Mouse (Mus musculus) kidney, adult 8-10 months (tissue): ENCODE data around the gene Gnaq.
"Not testable (repeated sequence)": the region's sequence is repeated elsewhere in the genome, so short reads cannot be mapped to it uniquely, and the experiment has no call there.

Experiments used
- DNase-seq, 2 experiments: peaks; one replicate each; pipeline ENCODE4 v3.0.0; 2022

The Gnaq gene

DNA sequence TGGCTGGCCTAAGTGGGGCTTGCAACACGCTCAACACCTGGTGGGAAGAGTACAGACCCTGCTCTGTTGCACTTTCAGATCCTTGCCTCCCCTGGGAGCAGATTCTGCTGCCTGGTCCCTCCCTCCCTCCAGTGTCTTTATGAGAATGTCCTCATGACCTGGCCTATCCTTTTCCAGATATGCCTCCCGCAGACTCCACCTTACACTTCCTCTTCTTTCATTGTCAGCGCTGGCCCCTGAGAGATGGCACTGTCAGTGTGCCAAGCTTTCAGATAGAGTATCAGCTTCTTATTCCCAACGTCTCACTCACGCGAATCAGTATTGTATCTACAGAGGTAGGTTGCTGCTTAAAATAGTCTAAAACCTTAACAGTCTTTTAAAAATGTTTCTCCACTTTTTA lies 129.0 kb downstream of the Gnaq start:
- DNase-seq = peak; percentile 23 to 26

DNA sequence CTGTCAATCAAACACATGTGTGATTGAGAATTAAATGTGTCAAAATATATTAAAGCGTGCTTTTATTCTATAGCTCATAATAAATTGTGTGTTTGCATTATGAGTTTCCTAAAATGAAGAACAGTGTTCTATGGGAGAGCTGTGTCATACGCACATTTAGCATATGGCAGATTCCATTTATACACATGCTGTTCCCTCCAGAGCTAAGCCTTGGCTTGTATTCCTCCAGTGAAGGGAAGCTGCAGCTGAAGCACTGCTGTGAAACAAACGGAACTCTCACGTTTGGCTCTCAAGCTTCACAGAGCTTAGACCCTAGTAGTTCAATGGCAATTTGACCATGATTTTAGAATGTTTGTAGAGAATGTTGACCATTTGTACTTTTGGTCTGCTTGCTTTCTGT lies 129.7 kb downstream of the Gnaq start:
- no peak for DNase-seq

DNA sequence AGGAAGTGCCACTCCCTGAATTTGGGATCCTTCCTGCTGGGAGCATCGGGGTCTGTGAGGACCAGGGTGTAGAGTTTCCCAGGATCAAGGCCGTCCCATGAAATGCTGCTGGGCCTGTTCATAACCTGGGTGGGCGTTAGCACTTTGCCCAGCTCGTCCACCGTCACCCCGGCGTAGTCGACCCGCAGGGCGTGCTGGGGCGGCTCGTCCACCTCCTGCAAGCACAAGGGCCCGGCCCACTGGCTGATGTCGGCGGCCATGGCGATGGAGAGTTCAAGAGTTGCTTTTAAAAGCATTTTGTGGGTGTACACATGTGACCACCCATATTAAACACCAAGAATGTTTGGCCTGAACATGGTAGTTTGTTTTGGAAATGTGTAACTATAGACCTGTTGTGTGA lies 134.7 kb downstream of the Gnaq start:
- not testable (repeated sequence) for DNase-seq

DNA sequence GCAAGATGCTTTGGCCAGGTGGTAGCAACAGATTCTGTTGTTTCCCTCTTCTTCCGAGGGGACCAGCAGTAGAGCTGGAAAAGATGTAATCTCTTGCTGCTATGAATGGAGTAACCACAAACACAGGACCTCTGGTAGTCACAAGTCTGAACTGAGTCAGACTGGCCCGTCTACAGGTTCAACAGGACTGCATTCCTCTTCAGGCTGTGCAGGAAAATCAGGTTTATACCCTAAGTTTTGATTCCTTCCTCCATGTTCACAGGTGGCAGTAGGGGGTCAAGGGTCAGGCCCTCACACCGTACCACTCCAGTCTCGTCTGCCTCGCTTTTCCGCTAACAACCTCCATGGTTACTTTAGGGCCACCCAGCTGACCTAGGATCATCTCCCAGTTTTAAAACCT lies 137.6 kb downstream of the Gnaq start:
- no peak for DNase-seq

DNA sequence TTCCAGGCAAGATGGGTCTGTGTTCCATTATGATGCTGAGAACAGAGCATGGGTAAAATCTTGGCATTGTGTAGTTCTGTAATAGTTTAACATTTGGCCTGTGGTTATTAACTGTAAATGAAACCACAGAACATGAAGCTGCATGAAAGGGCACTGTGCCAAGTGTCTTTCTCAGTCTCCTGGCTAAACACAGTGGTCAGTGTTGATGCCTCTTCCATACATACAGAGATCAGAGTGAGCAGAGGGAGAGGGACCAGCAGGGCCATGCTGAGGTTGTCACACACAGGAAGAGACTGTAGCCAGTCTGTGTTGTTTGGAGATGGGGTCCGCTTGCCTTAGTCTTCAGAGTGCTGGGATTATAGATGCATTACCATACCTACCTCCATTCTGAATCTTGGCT lies 138.4 kb downstream of the Gnaq start:
- DNase-seq = no peak

DNA sequence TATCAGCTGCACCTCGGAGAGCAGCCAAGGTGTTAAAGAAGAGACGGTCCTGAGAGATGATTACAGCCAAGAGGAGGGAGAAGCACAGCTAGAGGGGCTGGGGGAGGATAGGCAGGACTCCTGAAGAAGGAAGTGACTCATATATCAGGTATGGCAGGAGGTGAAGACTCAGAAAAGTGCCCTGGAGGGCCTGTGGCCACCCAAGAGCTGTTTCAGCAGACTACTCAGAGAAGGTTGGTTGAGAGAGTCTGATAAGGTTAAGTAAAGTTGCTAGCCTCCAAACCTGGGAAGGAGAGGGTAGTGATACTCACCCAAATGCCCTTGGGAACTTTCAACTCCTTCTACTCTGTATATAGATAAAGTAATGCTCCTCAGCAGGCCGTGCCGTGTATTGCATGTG lies 140.4 kb downstream of the Gnaq start:
- no peak for DNase-seq

DNA sequence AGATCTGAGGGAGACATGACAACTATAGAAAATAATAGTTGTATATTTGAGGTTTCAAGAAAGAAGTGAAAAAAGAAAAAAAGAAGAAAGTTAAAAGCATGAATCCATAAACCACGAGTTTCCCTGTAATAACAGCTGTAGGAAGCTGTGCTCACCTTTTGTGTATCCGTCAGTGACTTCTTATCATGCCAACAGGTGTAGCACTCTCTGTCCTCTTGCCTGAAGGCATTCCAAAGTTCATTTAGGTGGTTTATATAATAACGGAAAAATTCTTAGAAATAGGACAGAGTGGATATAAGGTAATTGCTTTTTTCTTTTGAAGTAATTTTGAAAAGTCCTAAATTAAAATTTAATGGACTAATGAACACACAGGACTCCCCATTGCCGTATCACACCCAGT lies 147.6 kb downstream of the Gnaq start:
- DNase-seq = no peak

DNA sequence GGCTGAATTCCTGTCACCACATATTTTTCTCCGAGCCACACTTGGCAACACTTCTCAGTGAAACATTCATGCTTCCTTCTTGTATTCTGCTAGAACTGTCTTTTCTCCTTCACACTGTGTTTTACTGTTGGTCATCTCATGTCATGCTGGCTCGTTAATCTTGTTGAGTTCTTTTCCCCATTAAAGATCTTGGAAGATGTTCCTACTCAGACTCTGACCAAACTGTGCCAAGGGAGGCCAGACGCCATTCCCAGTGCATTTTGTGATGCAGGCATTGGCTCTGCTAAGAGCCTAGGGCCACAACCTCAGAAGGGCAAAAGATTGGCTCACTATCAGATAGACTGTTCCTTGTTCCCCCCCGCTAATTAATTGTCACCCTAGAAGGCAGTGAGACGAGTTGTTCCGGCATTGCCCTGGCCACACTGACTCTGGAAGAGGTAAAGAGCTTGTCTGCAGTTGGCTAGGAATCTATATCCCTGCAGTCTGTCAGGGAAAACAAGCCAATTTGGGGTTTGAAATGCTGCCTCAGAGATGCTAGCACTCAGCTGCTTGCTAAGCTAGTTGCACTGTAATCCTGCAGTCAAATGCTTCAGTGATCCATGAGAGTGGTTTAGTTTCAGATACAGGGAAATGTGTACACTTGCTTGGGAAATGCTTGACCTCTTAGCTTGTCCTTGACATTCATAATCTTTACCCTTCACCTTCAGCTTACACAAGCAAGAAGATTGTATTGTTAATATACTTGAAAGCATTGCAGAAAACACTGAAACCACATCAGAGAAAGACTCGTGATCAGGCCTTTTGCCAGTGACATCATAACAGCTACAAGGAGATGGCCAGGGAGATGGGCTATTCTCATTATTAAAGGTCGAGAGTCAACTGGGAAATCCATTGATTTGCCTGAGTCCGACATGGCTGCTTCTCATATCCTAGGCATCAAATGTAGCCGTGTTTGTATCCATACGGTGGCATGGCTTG lies 152.7 kb downstream of the Gnaq start:
- no peak for DNase-seq

DNA sequence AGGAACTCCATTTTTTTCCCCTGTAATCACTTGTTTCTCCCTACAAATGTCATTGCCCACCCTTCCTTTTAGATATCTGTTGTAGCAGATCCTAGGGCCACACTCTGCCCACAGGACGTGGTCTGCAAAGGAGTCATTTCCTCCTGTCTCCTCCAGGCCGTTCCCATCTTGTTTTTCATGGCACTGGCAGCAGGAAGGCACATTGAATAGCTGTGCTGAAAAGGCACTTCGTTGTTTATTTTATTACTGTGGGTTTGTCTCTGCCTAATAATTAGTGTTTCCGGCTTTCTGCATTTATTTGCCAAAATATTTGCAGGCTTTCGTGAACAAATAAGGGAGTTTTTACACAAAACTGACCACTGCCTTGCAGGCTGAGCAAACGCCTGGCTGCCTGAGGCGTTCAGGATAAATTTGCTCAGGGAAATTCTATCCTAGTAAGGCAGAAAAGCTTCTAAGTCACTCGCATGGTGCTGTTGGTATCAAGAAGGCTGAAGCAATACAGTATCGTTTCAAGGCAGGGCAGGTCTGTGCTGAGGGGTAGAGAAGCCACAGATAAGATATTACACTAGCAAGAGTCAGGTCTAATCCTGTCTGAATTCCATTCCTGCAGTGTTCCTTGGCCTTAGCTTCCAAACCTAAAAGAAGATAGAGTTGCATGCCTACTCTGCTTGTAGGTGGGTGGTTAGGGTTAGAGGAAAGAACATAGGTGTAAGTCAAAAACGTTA lies 154.0 kb downstream of the Gnaq start:
- peak; percentile 23 to 52 for DNase-seq

DNA sequence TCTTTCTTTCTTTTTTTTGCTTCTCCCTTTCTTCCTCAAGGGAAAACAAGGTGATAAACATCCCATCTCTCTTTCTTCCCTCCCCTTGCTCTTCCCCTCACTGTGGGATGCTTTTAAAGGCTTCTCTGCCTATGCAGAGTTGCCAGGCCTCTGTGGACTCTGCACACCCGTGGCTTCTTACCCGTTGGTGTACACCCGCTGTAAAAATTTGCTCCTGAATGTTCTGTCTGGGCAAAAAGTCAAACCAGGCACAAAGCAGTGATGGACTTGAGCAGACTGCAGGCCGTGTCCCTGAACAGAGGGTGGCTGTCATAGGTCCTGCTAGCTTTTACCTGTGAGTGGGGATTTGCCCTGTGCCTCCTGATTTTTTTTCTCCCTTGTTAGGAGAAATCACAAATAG lies 154.7 kb downstream of the Gnaq start:
- no peak for DNase-seq

DNA sequence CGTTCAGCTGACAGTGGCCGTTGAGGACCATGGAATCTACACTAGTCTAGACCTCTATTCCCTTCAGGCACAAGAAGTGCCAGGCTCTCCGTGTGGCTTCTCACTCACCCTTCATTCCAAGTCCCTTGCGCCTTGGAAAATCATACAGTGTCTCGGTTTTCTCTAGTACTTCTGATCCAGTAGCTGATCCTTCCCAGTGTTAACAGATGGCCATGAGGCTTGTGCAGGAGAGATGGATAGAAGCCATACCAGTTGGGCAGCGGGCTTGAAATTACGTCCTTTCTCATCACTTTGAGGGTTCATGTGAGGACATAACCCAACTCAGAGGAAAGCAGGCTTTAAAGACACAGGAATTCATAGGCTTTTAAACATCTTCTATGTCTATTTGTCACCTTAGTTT lies 155.3 kb downstream of the Gnaq start:
- no peak for DNase-seq

DNA sequence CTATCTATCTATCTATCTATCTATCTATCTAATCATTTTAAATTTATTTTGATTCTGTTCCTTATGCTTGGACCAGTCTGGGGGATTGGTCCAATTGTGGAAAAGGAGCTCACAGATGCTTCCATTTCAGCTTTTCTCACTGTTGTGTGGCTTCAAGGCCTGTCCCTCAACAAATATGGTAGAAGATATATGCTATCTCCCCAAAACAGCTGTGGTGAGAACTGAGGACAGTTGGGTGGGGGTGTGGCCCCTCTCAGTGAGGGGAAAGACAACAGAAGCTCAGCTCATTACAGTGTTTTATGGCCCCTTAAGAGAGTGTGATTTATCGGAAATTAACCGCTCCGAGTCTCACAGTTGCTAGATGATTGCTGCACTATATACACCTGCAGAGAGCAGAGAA lies 158.5 kb downstream of the Gnaq start:
- DNase-seq = no peak

DNA sequence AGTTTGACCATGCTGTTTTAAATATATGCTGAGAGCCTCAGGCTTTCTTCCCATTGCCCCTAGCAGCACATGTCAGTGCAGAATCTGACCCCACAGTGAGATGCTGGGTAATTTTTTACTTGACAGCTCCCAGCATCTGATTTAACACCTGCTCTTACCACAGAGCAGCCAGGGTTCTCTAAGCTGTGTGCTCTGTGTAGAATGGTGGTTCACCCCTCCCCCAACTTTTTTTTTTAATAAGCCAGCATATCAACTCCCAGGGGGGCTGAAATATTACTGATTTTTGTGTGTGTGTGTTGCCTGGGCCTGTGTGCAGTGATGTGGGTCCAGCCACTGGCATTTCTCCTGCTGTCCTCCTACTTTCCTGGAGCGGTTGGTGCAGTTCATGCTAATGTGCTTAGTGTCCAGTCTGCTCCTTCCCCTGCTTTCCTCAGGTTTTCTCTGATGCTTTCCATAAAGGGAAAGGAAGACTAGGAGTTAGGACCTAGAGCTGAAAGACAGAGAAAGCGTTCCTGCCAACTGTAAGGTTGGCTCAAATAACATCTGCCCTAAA lies 159.5 kb downstream of the Gnaq start:
- DNase-seq = no peak

DNA sequence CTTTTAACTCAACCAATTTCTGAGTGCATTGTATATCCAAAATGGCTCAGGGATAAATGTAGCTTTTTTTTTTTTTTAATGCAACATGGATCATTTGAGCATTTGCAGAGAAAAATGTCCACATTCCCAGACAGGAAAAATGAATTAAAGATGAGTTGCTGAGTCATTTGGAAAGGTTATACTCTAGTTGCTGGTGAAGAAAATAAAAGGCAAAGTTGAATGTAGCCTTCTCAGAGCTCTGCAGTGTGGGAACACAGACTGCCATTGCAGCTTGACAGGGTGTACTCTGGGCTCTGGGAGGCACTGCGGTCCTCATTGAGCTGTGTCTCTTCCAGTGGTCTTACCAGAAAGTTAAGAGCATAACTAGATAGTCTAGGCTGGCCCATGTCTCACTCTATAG lies 160.3 kb downstream of the Gnaq start:
- DNase-seq = no peak

DNA sequence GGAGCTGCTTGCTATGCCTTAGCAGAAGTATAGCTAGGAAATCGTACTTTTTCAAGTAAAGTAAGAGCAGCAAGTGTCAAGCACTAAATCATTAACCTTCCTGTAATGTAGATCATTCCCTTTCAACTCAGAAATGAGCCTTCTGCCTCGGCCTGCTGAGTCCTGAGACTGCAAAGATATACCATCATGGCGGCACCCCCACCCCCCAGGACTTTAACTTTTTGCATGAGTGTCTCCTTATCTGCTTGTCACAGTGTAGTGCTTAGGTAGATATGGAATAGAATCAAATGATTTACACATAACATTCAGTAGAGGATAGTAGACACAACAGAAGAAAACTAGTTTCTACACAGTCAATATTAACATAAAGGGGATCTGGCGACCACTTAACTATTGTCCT lies 167.8 kb downstream of the Gnaq start:
- no peak for DNase-seq

DNA sequence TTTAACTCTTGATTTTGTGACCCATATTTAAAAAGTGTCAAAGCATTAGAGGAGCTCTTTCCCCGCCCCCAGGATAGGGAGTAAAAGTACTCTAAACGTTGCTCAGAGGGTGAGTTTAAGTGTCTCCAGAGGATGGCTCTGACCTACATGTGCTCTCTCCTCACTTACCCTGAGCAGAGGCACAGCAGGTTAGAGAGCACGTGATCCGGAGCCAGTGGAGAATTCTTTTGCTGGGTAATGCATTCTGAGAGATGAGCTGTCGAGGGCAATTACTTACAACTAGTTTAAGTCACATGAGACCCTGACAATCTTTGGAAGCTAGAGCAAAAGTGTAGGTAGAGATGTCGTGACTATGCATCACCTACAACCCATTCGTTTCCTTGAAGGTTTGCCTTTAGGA lies 168.7 kb downstream of the Gnaq start:
- DNase-seq = peak in 1 of 2 experiments; percentile 25

DNA sequence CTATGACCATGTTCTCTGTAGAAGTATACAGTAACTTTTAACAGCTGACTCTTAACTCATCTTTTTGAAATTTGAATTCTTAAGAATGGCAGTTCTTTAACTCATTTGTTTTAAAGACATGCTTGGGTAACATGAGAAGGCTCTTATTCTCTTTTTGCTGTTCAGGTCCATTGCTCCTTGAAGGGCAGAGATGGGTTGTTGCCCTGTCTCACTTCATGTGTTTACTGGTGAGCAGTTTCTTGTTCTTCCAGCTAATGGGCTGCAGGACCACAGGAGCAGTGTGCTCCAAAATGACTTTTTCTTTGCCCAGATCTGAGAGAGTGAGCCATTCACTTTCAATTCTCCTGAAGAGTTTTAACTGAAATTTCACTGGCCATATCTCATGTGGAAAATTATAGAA lies 176.4 kb downstream of the Gnaq start:
- peak in 1 of 2 experiments; percentile 45 for DNase-seq

DNA sequence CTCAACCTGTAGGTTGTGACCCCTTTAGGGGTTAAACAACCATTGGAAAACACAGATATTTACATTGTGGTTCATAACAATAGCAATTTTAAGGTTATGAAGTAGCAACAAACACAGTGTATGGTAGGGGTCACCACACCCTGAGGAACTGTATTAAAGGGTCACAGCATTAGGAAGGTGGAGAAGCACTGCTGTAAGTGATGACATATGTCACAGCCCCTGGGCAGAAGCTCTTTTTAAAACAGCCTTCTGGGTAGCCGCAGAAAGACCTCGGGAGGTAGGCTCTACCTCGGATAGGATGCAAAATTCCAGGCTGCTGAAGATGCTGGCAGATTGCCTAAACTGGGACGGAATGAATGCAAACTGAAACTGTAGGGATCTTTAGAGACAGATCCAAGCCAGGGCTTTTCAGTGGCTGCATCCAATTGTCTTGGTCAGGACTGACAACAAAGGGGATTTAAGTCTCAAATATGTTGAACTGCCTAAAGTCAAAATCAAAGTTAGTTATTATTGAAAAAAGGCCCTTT lies 181.7 kb downstream of the Gnaq start:
- peak in 1 of 2 experiments; percentile 24 for DNase-seq

DNA sequence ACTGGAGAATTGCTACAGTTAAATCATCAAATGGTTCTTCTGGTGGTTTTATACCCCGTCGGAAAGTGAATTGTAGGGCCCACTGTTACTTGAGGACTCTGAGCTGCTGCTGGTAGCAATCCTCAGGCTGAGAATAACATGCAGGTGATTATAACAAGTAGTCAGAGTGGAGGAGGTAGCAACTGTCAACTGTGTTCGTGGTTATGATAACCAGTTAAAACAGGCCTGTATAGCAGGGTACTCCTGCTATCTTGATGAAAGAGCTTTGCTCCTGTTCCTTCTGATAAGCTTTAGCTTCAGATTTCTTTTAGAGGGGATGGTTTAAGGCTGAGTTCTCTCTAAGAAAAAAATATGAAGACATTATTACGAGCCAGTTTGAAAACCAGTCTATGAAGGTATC lies 182.9 kb downstream of the Gnaq start:
- no peak for DNase-seq

DNA sequence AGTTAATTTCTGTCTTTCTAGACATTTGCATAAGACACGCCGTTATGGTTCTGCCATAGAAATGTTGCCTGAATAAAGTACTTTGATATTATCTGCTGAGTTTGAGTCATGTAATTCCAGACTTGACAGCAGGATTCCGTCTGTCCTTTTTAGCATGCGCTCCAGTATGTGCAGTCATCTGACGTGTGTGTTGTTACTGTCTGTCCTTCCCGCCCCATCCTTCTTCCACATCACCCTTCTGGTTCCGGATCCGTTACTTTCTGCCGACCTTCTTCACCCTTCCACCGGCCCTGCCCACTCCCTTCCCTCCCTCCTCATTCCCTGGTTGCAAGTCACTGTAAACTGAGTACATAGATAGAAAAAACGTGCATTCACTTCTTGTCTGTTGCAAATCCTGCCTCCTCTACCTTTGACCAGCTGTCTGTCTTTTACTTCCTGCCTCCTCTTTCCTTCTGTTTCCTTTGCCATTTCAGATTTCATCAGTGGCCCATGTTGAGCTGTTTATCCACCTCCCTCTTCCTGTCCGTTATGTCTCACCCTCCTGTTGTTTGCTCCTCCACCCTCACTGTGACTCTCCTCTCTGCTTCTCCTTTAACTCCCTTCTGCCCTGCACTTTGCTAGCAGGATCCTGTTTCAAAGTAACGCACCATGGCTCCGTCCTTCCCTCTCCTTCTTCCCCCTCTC lies 185.6 kb downstream of the Gnaq start:
- DNase-seq = no peak

DNA sequence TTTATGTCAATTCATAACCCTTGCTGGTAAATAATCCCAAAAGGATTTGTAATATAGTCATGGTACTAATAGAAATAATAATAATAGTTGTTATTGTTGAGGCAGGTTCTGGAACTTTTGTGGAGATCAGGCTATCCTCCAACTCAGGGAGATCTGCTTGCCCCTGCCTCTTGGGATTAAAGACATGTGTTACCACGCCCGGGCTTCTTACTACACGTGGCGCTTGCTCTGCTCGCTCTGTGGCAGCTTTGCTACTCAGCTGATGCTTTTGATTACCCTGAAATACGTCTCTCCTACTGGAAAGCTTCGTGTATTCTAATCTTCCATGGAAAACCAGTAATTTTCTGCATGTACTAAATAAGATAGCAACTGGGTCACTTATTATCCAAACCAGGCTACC lies 187.4 kb downstream of the Gnaq start:
- no peak for DNase-seq

DNA sequence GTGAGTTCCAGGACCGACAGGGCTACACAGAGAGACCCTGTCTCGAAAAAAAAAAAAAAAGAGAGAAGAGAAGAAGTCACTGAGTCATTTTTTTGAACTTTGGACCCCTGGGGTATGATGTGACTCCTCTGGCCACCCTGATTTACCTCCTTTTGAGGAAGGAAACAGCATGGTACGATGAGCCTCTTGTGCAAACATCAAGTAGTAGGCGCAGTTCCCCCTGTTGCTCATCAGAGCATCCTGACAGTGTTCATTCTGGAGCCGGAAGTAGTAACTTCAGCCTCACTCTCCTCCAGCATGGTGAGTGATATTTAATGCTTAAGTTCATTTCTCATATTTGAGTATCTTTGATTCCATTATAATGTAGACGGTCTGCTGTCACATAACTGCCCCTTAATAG lies 190.4 kb downstream of the Gnaq start:
- no peak for DNase-seq

DNA sequence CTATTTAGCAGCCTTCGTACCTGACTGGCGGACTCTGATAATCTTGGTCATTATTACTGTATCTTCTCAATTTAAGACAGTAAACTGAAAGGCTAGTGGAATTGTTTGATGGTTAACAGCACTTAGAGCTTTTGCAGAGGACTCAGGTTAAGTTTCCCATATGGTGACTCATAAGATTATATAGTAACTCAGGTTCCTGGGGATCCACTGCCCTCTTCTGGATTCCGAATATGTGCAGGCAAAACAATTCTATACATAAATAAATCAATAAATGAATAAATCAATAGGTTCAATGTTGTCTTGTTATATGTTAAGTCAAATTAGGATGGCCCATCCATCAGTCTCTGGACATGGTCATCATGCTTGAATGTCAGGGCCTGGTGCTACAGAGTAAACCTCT lies 191.6 kb downstream of the Gnaq start:
- DNase-seq = no peak
